Mouse (Mus musculus) limb, embryonic 11.5 days (tissue): ENCODE measurements around the gene Fat4. TPM values are rescaled to one million over a fixed set of nuclear protein-coding genes. Genes with fewer than 3 reads are reported as not detected.
A peak's percentile ranks its signal among the peaks of the same experiment; 100 is the strongest.

Source experiments
- ATAC-seq: fragments of 200-750 bp; cut with Nextera tagmentation; 2 replicates; pipeline ENCODE4 v1.8.0; 2017; ENCODE audit warnings: low read depth; ENCODE audit not compliant: insufficient number of reproducible peaks, low FRiP score, low TSS enrichment
- DNase-seq: peaks from one replicate; pipeline ENCODE4 v3.0.0-alpha.2; 2015; ENCODE audit warnings: low spot score
- H3K27ac ChIP-seq: fragments of 300-500 bp; sonication (generic); replicated peaks from 2 replicates; pipeline ENCODE4 v1.5.1; 2014; ENCODE audit warnings: low read depth, mild to moderate bottlenecking, low read length
- H3K27me3 ChIP-seq: fragments of 300-500 bp; sonication (generic); 2 replicates; pipeline ENCODE4 v1.6.1; 2014; ENCODE audit warnings: mild to moderate bottlenecking, low read length, mixed read lengths; ENCODE audit not compliant: control insufficient read depth, insufficient read depth
- H3K36me3 ChIP-seq: fragments of 300-500 bp; sonication (generic); 2 replicates; pipeline ENCODE4 v1.6.1; 2014; ENCODE audit warnings: mild to moderate bottlenecking, low read length, moderate library complexity, mixed read lengths; ENCODE audit not compliant: control insufficient read depth, insufficient read depth
- H3K4me1 ChIP-seq: fragments of 300-500 bp; sonication (generic); 2 replicates; pipeline ENCODE4 v1.6.1; 2014; ENCODE audit warnings: low read length, mixed read lengths; ENCODE audit not compliant: control insufficient read depth, insufficient read depth
- H3K4me2 ChIP-seq: fragments of 300-500 bp; sonication (generic); 2 replicates; pipeline ENCODE4 v1.6.1; 2014; ENCODE audit warnings: low read depth, mild to moderate bottlenecking, moderate library complexity; ENCODE audit not compliant: severe bottlenecking
- H3K4me3 ChIP-seq: fragments of 300-500 bp; sonication (generic); 2 replicates; pipeline ENCODE4 v1.5.1; 2014; ENCODE audit warnings: low read depth, low read length
- H3K9ac ChIP-seq: fragments of 300-500 bp; sonication (generic); 2 replicates; pipeline ENCODE4 v1.6.1; 2014; ENCODE audit warnings: mild to moderate bottlenecking, low read length
- H3K9me3 ChIP-seq: fragments of 300-500 bp; sonication (generic); 2 replicates; pipeline ENCODE4 v1.6.1; 2016; ENCODE audit warnings: low read length; ENCODE audit not compliant: control insufficient read depth
- WGBS: fragments of 180-500 bp; shearing (Covaris S2); extraction: QIAGEN DNeasy Blood & Tissue Kit; methylation state at CpG from one replicate; pipeline ENCODE4 v1.1.7; 2014; 5-methylcytosine and 5-hydroxymethylcytosine counted together
- polyA plus RNA-seq: library from polyadenylated mRNA; unstranded; fragments of >200 nt; fragmentation: Nextera tagmentation; extraction: Ambion mirVana; gene quantifications from 2 replicates; pipeline ENCODE4 v1.2.1, GENCODE M21; 2014

Fat4 gene
- polyA plus RNA-seq, 1 experiment from 2014 or later: 10.7 TPM

- Histone ChIP-seq H3K27me3 (no peaks in the 10 kb centered on the region), H3K4me3 (no peak overlapping the region), H3K36me3 (no peaks in the 10 kb centered on the region), H3K4me1 (no peaks in the 10 kb centered on the region), H3K27ac (no peak overlapping the region), H3K4me2 (no peak overlapping the region), H3K9ac (no peak overlapping the region), H3K9me3 (no peaks in the 10 kb centered on the region)
- 92% methylated on average over 2 of the region's 2 CpGs for WGBS
- DNase-seq: no peak
- no peak for ATAC-seq
These were observed 15.4 kb upstream of the Fat4 start for GRCm38 (mm10) chr3:38871291-38871690.

GRCm38 (mm10) chr3:38875872-38876271, 10.9 kb upstream of the Fat4 start:
- 97% methylated on average over 2 of the region's 2 CpGs for WGBS
- Histone ChIP-seq H3K4me1 (no peaks in the 10 kb centered on the region), H3K9me3 (no peaks in the 10 kb centered on the region), H3K27ac (no peak overlapping the region), H3K36me3 (no peaks in the 10 kb centered on the region), H3K4me2 (no peak overlapping the region), H3K27me3 (no peaks in the 10 kb centered on the region), H3K4me3 (no peak overlapping the region), H3K9ac (no peak overlapping the region)
- DNase-seq: no peak
- ATAC-seq: no peak

GRCm38 (mm10) chr3:38876706-38877105, 10.0 kb upstream of the Fat4 start:
- Histone ChIP-seq H3K4me2 (no peak overlapping the region), H3K4me3 (no peak overlapping the region), H3K27me3 (no peaks in the 10 kb centered on the region), H3K4me1 (no peaks in the 10 kb centered on the region), H3K27ac (no peak overlapping the region), H3K9me3 (no peaks in the 10 kb centered on the region), H3K9ac (no peak overlapping the region), H3K36me3 (no peaks in the 10 kb centered on the region)
- DNase-seq (no peak), ATAC-seq (no peak)
- WGBS: 95% methylated on average over 4 of the region's 4 CpGs

- Histone ChIP-seq H3K9ac (no peak overlapping the region), H3K4me3 (no peak overlapping the region), H3K4me2 (no peak overlapping the region), H3K27ac (no peak overlapping the region), H3K36me3 (no peaks in the 10 kb centered on the region), H3K27me3 (no peaks in the 10 kb centered on the region), H3K9me3 (no peaks in the 10 kb centered on the region), H3K4me1 (no peaks in the 10 kb centered on the region)
- ATAC-seq (no peak), DNase-seq (peak; percentile 52)
- 64% methylated on average over 6 of the region's 6 CpGs for WGBS
These were observed 4.0 kb upstream of the Fat4 start for GRCm38 (mm10) chr3:38882778-38883177.

GRCm38 (mm10) chr3:38883676-38884075, 3.1 kb upstream of the Fat4 start:
- H3K9ac ChIP-seq: peak overlapping the region; percentile 47
- H3K27me3 ChIP-seq: no peaks in the 10 kb centered on the region
- H3K36me3 ChIP-seq: no peaks in the 10 kb centered on the region
- H3K4me2 ChIP-seq: peak overlapping the region; percentile 95; the same call in 1 of the 2 replicates
- H3K4me1 ChIP-seq: peaks cover 6% of the 10 kb centered on the region; the same call in 1 of the 2 replicates
- ATAC-seq (no peak), DNase-seq (no peak)
- no peak overlapping the region for H3K27ac ChIP-seq
- H3K4me3 ChIP-seq: no peak overlapping the region
- no peaks in the 10 kb centered on the region for H3K9me3 ChIP-seq
- whole genome bisulfite sequencing: 45% methylated on average over 9 of the region's 9 CpGs

- under 1% methylated on average over 6 of the region's 6 CpGs for WGBS
- no peak overlapping the region for H3K27ac ChIP-seq
- H3K9ac ChIP-seq: peak overlapping the region; percentile 47
- no peaks in the 10 kb centered on the region for H3K27me3 ChIP-seq
- ATAC-seq: no peak
- H3K36me3 ChIP-seq: peaks cover 4% of the 10 kb centered on the region; the same call in 1 of the 2 replicates
- no peaks in the 10 kb centered on the region for H3K9me3 ChIP-seq
- peaks cover 9% of the 10 kb centered on the region; the same call in 1 of the 2 replicates for H3K4me1 ChIP-seq
- peak overlapping the region; percentile 86; the same call in 1 of the 2 replicates for H3K4me3 ChIP-seq
- peak overlapping the region; percentile 95 for H3K4me2 ChIP-seq
- DNase-seq: peak; percentile 95
These were observed 2.5 kb upstream of the Fat4 start for GRCm38 (mm10) chr3:38884276-38884675.

- no peaks in the 10 kb centered on the region for H3K27me3 ChIP-seq
- ATAC-seq (peak; percentile 46), DNase-seq (peak; percentile 88)
- H3K4me1 ChIP-seq: peaks cover 9% of the 10 kb centered on the region; the same call in 1 of the 2 replicates
- under 1% methylated on average over 24 of the region's 24 CpGs for WGBS
- peak overlapping the region; percentile 95 for H3K4me2 ChIP-seq
- H3K9ac ChIP-seq: peak overlapping the region; percentile 74
- H3K27ac ChIP-seq: peak overlapping the region; percentile 94
- peak overlapping the region; percentile 86 for H3K4me3 ChIP-seq
- H3K9me3 ChIP-seq: no peaks in the 10 kb centered on the region
- H3K36me3 ChIP-seq: peaks cover 4% of the 10 kb centered on the region; the same call in 1 of the 2 replicates
These were observed 1.8 kb upstream of the Fat4 start for GRCm38 (mm10) chr3:38884919-38885418.

- DNase-seq: peak; percentile 91
- peak overlapping the region; percentile 90 for H3K9ac ChIP-seq
- 0% methylated on average over 52 of the region's 56 CpGs for WGBS
- H3K4me2 ChIP-seq: peak overlapping the region; percentile 95
- peak overlapping the region; percentile 94 for H3K27ac ChIP-seq
- H3K4me3 ChIP-seq: peak overlapping the region; percentile 86
- H3K9me3 ChIP-seq: no peaks in the 10 kb centered on the region
- ATAC-seq: peak; percentile 90
- H3K4me1 ChIP-seq: peaks cover 9% of the 10 kb centered on the region; the same call in 1 of the 2 replicates
- H3K36me3 ChIP-seq: peaks cover 9% of the 10 kb centered on the region; the same call in 1 of the 2 replicates
- H3K27me3 ChIP-seq: no peaks in the 10 kb centered on the region
These were observed 1.2 kb upstream of the Fat4 start for GRCm38 (mm10) chr3:38885481-38886001.
